Mouse (Mus musculus) olfactory bulb, adult 2 months (tissue): Measurements from ENCODE around the gene Thsd4.

Source experiments
- CTCF ChIP-seq: fragments of 200-500 bp; IDR thresholded peaks from 2 replicates; pipeline ENCODE4 v1.5.1; 2012; ENCODE audit warnings: low read depth, mild to moderate bottlenecking, low read length, moderate library complexity; ENCODE audit not compliant: insufficient read depth
- POLR2A ChIP-seq: fragments of 200-500 bp; IDR thresholded peaks from 2 replicates; pipeline ENCODE4 v1.6.1; 2012; ENCODE audit warnings: mild to moderate bottlenecking, low read depth, low read length, moderate library complexity; ENCODE audit not compliant: insufficient read depth

DNA sequence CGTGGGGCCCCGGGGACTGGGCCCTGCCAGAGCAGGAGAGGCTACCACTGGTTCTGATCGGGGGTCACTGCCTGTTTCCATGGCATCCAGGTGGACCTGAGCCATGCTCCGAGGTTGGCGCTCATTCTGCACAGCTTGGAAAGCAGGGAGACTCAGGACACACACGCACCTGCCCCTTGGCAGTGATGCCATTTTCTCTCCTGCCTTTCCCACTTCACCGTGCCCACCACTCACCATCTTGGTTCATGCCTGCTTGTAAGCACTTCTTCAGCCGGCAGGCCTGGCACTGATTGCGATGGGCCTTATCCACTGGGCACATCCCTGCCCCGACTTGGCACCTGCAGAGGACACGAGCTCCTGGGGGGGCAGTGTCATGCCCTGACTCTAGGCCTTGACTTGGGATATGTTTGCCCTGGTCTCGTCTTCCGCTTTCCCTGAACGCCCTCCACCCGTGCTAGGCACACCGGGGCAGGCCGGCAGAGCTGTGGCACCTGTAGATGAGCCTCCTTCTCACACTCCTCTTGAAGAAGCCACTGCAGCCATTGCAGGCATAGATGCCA, 573.1 kb downstream of the Thsd4 start:
- TF ChIP-seq CTCF (no peak), POLR2A (no peak)
